Mouse (Mus musculus) layer of hippocampus, adult 8-10 months (tissue): Measurements from ENCODE around the gene Myom1. TPM values are rescaled to one million over a fixed set of nuclear protein-coding genes. Genes with fewer than 3 reads are reported as not detected.

Experiments
- DNase-seq, 2 experiments: peaks; one replicate each; pipeline ENCODE4 v3.0.0; 2022; ENCODE audit warnings: low spot score in 2 of 2
- total RNA-seq, 4 experiments: library from RNA; stranded (reverse); gene quantifications; 2 replicates each; pipeline ENCODE4 v1.2.4; 2022

Myom1 gene
- total RNA-seq, 4 experiments from 2014 or later, result 2.3 to 4.2 (median 3.0) TPM

DNA sequence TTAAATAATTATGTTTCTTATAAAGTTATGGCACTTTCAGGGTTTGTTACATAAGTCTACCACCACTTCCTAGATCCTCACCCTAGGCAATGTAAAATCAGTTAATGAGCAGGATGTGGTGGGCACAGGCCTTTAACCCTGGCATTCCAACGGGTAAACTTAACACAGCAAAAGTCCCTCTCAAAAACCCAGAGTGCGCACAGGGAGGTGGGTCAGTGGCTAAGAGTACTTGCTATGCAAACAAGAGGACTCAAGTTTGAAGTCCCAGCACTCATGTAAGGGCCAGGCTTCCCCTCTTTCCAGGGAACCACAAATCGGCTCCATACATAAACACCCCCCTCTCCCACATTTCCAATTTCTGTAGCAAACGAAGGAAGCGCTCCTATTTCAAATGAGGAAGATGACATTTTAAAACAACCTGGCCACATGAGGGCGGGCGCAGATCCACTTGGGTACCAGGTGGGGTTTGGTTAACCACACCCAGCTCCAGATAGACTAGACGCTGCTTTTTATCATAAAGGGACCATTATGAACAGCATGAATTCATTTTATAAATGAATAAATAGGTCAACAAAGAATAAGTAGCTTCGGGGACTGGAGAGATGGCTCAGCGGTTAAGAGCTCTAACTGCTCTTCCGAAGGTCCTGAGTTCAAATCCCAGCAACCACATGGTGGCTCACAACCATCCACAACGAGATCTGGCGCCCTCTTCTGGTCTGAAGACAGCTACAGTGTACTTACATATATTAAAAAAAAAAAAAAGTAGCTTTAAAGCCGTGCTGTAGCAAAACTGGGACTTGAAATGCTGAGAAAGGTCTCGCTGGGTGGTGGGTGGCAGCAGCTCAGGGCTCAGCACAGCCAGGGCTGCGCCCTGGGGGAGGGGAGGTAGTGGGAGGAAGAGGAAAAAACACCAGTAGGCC, 10.5 kb upstream of the Myom1 start:
- DNase-seq, result no peak

DNA sequence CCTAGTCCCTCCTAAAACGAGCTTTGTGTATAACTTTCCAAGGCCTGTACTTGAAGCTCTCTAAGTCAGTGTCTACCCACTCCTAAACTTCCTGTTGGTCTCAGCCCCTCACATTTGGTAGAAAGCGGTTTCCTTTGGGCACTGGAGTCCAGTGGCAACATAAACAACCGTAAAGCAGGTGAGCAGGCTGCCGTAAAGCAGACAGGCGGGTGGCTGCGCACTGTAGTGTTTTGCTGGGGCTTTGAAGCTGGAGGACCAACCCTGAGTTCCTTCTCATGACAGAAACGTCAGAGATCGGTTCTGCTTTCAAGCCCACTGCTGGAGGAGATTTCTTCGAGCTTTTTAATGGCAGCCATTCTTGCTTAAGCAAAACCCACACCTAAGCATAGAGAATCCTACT, 9.8 kb upstream of the Myom1 start:
- no peak for DNase-seq

DNA sequence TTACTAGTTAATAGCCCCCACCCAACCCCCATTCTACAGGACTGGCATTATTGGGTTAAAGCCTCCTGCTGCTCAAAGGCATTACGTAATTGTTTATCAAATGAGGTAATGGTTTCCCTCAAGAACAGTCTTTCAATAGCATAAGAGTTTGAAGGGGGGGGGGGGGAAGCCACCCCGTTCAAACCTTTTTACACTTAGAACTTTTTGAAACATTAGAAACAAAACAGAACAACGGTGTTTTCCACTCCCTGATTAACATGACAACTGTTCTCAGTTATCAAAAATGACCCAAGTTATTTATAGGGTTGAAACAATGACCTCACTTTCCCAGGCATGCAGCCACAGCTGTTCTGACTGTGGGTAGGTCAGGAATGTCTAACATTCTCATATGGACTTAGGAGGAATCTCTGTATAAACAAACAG, 9.0 kb upstream of the Myom1 start:
- no peak for DNase-seq

DNA sequence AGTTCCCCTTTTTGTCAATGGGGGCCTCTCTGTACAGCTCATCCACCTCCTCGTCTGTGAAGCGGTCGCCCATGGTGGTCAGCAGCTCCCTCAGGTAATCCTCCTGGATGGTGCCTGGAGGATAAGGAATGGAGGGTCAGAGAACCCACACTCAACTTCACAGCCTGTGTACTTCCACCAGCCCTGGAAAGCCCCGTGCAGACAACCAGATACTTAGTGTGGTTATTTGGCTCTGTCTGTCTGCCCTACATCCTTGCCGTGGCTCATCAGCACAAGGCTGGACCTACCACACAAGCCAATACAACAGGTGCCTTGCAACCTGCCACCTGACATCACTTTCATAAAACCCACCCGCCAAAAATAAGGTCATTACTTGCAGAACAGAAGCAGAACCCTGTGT, 7.8 kb upstream of the Myom1 start:
- DNase-seq, result no peak

DNA sequence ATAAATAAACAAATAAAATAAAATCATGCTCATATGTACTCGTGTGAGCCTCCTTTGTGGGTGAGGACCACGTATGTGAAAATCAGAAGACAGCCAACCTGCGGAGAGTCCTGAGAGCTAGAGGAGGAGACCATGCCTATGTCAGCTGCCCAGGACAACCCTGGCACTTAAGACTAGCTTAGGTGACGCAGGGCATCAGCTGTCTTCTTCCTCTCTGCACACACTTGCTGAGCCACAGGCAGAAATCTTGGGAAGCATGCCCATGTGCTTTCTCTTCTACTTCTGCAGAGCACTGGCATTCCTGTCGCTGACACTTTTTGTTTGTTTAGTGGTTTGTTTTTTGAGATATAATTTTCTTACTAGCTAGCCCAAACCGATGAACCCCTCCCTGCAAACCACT, 6.9 kb upstream of the Myom1 start:
- no peak for DNase-seq

- DNase-seq, result no peak
Observed at GRCm38 (mm10) chr17:70997836-70998235, 4.6 kb upstream of the Myom1 start.

- no peak for DNase-seq
Observed at GRCm38 (mm10) chr17:70998400-70998975, 3.9 kb upstream of the Myom1 start.

GRCm38 (mm10) chr17:70999187-70999586, 3.2 kb upstream of the Myom1 start:
- no peak for DNase-seq

DNA sequence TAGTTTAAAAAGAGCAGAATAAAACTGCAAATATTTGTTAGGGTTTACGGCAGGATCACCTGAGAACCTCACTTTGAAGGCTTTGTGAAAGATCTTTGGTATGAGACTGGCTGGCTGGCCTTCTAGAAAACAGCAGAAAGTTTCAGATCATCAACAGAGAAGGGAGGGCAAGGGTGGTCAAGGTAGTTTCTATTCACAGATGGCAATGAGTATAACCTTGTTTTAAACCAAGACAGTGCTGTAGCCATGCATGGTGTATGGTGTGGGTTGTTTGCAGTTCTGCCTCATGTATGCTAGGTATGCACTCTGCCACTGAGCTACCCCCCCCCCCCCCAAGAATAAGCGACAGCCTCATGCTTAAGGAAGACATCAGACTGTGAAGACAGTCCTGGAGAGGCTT, 2.2 kb upstream of the Myom1 start:
- no peak for DNase-seq

DNA sequence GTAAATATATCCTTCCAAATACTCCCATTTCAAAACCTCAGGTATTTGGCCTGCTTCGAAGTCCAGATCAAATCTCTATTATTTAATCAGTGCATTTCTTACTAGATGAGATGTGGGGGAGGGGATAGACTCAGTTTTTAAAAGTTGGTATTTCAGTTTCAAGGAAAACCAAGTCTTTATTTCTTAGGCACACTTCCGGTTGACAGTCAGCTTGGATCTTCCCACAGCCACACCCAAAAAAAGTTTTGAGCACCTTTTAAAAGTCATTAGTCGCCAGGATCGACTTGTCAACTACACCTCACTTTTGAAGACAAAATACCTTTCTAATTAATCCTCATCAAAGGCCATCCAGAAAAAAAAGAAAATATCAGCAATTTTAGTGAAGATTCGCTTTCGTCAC, 1.4 kb upstream of the Myom1 start:
- DNase-seq, result no peak

GRCm38 (mm10) chr17:71001699-71002080, 743 bp upstream of the Myom1 start:
- peak in 1 of 2 experiments; percentile 28 for DNase-seq

- DNase-seq, result no peak
Observed at GRCm38 (mm10) chr17:71002744-71003094, 286 bp downstream of the Myom1 start, which contains the start of gene Myl12a. TSS of gene Myl12a (minus strand) at chr17:71002878.

DNA sequence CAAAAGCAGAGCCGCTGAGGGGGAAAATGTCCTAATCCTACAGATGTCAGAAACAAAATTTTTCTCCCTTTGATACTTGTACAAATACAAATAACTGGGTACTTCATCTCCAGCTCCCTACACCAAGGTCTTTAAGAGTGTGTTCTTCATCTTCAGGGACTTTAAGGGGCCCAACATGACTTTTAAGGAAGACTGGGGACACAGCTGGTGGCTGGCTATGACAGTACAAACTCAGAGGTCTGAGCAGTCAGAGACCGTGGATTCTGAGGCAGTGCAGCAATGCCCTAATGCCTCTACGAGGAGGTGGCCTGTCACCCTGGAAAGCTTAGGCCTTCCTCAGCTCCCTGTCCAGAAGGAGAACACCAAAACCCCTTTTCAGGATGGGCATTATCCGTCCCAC, 679 bp downstream of the Myom1 start:
- no peak for DNase-seq

DNA sequence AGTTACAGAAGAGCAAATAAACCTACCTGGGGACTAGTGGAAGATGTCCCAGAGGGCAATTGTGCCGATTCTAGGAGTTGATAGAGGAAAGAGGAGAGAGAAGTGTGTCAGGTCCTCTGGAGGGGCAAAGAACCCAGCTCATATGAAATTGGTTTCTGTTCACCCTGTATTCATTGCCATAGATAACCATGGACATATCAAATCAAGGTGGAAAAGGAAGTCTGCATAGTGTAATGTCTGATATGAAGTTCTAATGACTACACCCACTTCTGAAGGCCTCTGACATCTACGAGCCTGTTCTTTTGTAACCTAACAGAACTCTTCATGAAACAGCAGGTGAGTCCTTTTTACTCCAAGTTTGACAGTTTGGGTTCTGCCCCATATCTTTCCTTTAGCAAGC, 1.3 kb downstream of the Myom1 start:
- no peak for DNase-seq

- DNase-seq, result no peak
Observed at GRCm38 (mm10) chr17:71004186-71004960, 1.9 kb downstream of the Myom1 start.

- DNase-seq, result no peak
Observed at GRCm38 (mm10) chr17:71006976-71007375, 4.5 kb downstream of the Myom1 start.

- no peak for DNase-seq
Observed at GRCm38 (mm10) chr17:71008676-71009075, 6.2 kb downstream of the Myom1 start.

GRCm38 (mm10) chr17:71009751-71010150, 7.3 kb downstream of the Myom1 start:
- DNase-seq, result no peak

- no peak for DNase-seq
Observed at GRCm38 (mm10) chr17:71010646-71011242, 8.3 kb downstream of the Myom1 start.

- no peak for DNase-seq
Observed at GRCm38 (mm10) chr17:71011931-71012662, 9.7 kb downstream of the Myom1 start.

DNA sequence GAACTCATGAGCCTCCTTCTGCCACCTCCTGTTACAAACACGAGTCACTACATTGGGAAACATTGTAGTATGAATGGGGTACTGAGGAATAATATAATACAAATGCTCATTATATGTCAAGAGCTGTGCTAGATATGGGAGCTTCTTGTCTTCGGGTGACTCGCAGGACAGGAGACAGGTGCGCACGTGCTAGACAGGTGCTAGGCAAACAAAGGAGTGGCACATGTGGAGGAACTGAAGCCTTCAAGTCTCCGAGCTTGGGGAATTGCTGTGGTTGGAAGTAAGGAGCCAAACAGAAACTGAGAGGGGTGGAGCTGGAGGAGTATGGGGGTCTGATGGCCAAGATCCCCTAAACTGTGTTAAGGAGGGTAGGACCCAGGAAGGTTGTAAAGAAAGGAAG, 10.7 kb downstream of the Myom1 start:
- DNase-seq, result no peak
